ENCODE assay signal across 8 mouse cellular contexts in the genomic region with DNA sequence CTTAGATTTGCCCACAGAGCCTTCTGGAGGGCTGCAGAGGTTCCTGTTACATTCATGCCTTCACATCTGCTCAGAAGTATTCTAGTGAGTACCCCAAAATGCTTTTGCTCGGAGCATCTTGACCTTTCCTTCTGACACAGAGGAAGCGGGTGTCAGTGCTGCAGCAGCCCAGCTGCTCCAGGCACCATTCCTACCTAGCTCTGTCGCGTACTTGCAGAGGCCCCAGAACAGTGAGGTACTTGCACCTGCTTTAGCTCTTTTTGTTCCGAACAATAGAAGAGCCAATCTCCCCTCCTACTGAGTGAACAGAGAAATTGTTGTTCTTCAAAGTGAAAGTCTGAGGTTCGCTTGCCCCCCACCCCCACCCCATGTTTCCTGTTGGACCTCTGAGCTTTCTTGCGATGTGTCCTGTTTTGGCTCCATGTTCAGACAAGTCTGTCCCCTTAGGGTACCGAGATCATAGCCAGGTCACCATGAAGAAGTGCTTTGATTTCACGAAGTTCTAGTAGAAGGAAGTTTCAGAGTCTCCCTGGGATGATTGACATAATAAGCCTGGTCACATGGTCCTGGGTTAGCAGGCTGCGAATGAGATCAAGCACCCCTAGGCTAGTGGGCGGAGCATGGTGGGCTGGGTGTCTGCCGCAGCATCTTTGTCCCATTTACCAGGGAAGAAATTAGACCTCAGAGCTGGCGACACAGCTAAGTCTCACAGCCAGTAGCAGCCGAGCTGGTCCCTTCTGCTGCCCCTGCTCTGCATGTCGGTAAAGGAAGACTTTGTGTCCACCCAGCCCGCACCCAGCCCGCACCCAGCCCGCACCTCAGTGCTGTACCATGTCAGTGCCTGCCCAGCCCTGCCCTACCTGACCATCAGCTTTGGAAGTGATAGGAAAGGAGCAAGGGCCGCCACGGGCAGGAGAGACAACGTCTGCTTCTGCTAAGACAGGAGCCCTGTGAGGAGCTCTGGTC.
A peak's percentile ranks its signal among the peaks of the same experiment; 100 is the strongest.
DNase-seq lines count a peak whose midpoint lies in the region; ATAC-seq lines count a peak whose summit lies in the region.

No protein-coding gene starts in this region.

- peak overlapping the region; percentile 57 for H3K4me2 ChIP-seq in heart, embryonic 14.5 days (ENCODE audit: low read length)
- peak overlapping the region; percentile 3; the same call in 1 of the 2 replicates for H3K4me2 ChIP-seq in limb, embryonic 11.5 days (ENCODE audit: low read depth, severe bottlenecking)
- peak overlapping the region; percentile 27; the same call in 1 of the 2 replicates for H3K4me2 ChIP-seq in midbrain, embryonic 16.5 days (ENCODE audit: low read length)

- H3K9me3 ChIP-seq in heart, embryonic 14.5 days (ENCODE audit: control insufficient read depth, low read length): no peaks in the 10 kb centered on the region
- no peaks in the 10 kb centered on the region for H3K9me3 ChIP-seq in limb, embryonic 11.5 days (ENCODE audit: control insufficient read depth, low read length)
- H3K9me3 ChIP-seq in midbrain, embryonic 16.5 days (replicated peaks; ENCODE audit: control insufficient read depth, low read length, poor library complexity, severe bottlenecking): no peaks in the 10 kb centered on the region

- H3K9ac ChIP-seq in heart, embryonic 14.5 days (ENCODE audit: low read length): peak overlapping the region; percentile 62
- H3K9ac ChIP-seq in limb, embryonic 11.5 days (ENCODE audit: low read length): no peak overlapping the region
- H3K9ac ChIP-seq in midbrain, embryonic 16.5 days (ENCODE audit: low read depth, low read length): 0 out of 2 replicates have a peak overlapping the region, but pooled peaks have one; percentile 18

- H3K4me1 ChIP-seq in heart, embryonic 14.5 days (ENCODE audit: control insufficient read depth in 2 of 2, insufficient read depth in 2 of 2, low read length in 2 of 2): peaks cover 13 to 15% of the 10 kb centered on the region in 2 experiments
- H3K4me1 ChIP-seq in limb, embryonic 11.5 days (ENCODE audit: control insufficient read depth, insufficient read depth, low read length): peaks cover 20% of the 10 kb centered on the region
- H3K4me1 ChIP-seq in midbrain, embryonic 16.5 days (ENCODE audit: control insufficient read depth, insufficient read depth, low read length): peaks cover 4% of the 10 kb centered on the region; the same call in 1 of the 2 replicates

- H3K27ac ChIP-seq in heart, embryonic 14.5 days (replicated peaks in 1 of 2; ENCODE audit: control insufficient read depth in 1 of 2, insufficient read depth in 1 of 2, low read depth in 2 of 2, low read length in 2 of 2): 0 out of 4 replicates have a peak overlapping the region, but pooled peaks of 1 of the 2 experiments have one; percentile 11
- no peak overlapping the region for H3K27ac ChIP-seq in limb, embryonic 11.5 days (replicated peaks; ENCODE audit: low read depth, low read length)
- H3K27ac ChIP-seq in midbrain, embryonic 16.5 days (ENCODE audit: low read length): no peak overlapping the region

- peak; percentile 40 to 49 for DNase-seq in cerebellum, postnatal 10 days
- peak; percentile 49 for DNase-seq in limb, embryonic 11.5 days (ENCODE audit: low spot score)
- peak; percentile 87 for DNase-seq in thymus, postnatal 14 days
- DNase-seq in layer of hippocampus, postnatal 36 days: no peak

- no peak for ATAC-seq in cerebellum, adult (ENCODE audit: insufficient number of reproducible peaks, low FRiP score, low TSS enrichment)
- peak; percentile 90 for ATAC-seq in common myeloid progenitor, adult 5-6 weeks (replicated peaks; ENCODE audit: low read depth, poor library complexity, severe bottlenecking)
- ATAC-seq in heart, embryonic 14.5 days (ENCODE audit: insufficient number of reproducible peaks, insufficient read depth, low FRiP score, low read depth): no peak
- no peak for ATAC-seq in limb, embryonic 11.5 days (ENCODE audit: insufficient number of reproducible peaks, low FRiP score, low TSS enrichment, low read depth)
- ATAC-seq in midbrain, embryonic 16.5 days: peak; percentile 39; the same call in 1 of the 2 replicates

- WGBS in heart, embryonic 14.5 days: 39% methylated on average over 21 of the region's 21 CpGs
- 46% methylated on average over 21 of the region's 21 CpGs for WGBS in limb, embryonic 11.5 days
- WGBS in midbrain, embryonic 16.5 days: 47% methylated on average over 21 of the region's 21 CpGs

- H3K4me3 ChIP-seq in heart, embryonic 14.5 days (ENCODE audit: control insufficient read depth in 1 of 2, insufficient read depth in 1 of 2, low read depth in 1 of 2, low read length in 2 of 2): peak overlapping the region; percentile 9 to 11; a peak in 2 of 4 replicates
- H3K4me3 ChIP-seq in limb, embryonic 11.5 days (ENCODE audit: low read depth, low read length): no peak overlapping the region
- H3K4me3 ChIP-seq in midbrain, embryonic 16.5 days (ENCODE audit: low read depth, low read length): no peak overlapping the region

- no peaks in the 10 kb centered on the region for H3K36me3 ChIP-seq in heart, embryonic 14.5 days (ENCODE audit: control insufficient read depth, insufficient read depth, low read length)
- no peaks in the 10 kb centered on the region for H3K36me3 ChIP-seq in limb, embryonic 11.5 days (ENCODE audit: control insufficient read depth, insufficient read depth, low read length)
- no peaks in the 10 kb centered on the region for H3K36me3 ChIP-seq in midbrain, embryonic 16.5 days (ENCODE audit: control insufficient read depth, insufficient read depth, low read length)

- H3K27me3 ChIP-seq in heart, embryonic 14.5 days (ENCODE audit: control insufficient read depth, insufficient read depth, low read length): no peaks in the 10 kb centered on the region
- H3K27me3 ChIP-seq in limb, embryonic 11.5 days (ENCODE audit: control insufficient read depth, insufficient read depth, low read length): no peaks in the 10 kb centered on the region
- no peaks in the 10 kb centered on the region for H3K27me3 ChIP-seq in midbrain, embryonic 16.5 days (ENCODE audit: control insufficient read depth, insufficient read depth, low read depth, low read length)

Comparison
In these comparisons a context has a peak if more than half of its experiments do, and no peak if none do; other contexts are left out.
1. DNase-seq: peak in cerebellum, postnatal 10 days (2 of 2), limb, embryonic 11.5 days (single experiment) and thymus, postnatal 14 days (single experiment); none in layer of hippocampus, postnatal 36 days (0 of 2).
2. ATAC-seq: peak in common myeloid progenitor, adult 5-6 weeks (single experiment) and midbrain, embryonic 16.5 days (single experiment); none in cerebellum, adult (single experiment), heart, embryonic 14.5 days (single experiment) and limb, embryonic 11.5 days (single experiment).
3. H3K4me2 ChIP-seq: peak in every context shown above with its lines; median percentile 57 in heart, embryonic 14.5 days; 27 in midbrain, embryonic 16.5 days; 3 in limb, embryonic 11.5 days.
4. H3K4me3 ChIP-seq: peak in heart, embryonic 14.5 days (2 of 2); none in limb, embryonic 11.5 days (single experiment) and midbrain, embryonic 16.5 days (single experiment).